Mouse (Mus musculus): Measurements from ENCODE around the gene Apoc1.

Gene Apoc1

DNA sequence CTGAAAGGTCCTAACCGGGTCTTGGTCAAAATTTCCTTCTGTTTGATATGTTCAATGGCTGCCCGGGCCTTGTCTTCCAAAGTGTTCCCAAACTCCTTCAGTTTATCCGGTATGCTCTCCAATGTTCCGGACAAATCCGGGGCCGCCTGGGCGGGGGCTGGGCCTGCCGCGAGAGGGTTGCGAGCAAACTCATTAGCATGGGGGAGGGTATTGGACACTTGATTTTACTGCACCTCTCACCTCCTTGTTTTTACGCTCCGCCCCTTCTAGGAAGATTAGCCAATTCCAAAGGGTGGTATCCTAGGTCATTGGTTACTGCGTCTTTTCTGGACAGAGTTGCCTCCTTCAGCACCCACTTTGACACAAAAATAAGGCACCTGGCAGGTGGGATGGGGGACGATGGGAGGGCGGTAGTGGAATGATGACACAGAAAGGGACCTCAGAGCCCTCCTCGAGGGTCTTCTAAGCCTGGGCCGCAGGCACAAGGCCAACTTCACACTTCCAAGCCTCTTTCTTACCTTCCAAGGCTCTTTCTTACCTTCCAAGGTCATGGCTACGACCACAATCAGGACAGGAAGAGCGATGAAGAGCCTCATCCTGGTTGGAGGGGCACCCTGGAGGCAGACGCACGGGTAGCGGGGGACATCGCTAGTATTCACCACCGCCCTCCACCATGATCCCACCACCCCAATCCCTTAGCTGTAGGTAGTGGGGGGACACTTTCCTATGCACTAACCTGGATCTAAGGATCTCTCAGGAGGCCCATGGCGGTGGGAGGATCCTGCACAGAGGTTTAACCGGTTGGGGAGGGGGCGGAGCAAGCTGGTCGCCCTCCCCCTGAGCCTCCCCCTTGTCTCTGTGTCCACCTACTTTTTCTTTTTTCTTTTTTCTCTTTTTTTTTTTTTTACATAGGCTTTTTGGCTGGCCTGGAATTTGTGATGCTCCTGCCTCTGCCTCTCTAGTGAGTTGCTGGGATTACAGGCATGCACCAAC lies at the start of gene Apoc1:
Gene Apoc1, minus strand, starts transcription at position 788 of the 993 bp plus-strand sequence.
- no peak for DNase-seq (ENCODE audit: low read depth, low spot score)

DNA sequence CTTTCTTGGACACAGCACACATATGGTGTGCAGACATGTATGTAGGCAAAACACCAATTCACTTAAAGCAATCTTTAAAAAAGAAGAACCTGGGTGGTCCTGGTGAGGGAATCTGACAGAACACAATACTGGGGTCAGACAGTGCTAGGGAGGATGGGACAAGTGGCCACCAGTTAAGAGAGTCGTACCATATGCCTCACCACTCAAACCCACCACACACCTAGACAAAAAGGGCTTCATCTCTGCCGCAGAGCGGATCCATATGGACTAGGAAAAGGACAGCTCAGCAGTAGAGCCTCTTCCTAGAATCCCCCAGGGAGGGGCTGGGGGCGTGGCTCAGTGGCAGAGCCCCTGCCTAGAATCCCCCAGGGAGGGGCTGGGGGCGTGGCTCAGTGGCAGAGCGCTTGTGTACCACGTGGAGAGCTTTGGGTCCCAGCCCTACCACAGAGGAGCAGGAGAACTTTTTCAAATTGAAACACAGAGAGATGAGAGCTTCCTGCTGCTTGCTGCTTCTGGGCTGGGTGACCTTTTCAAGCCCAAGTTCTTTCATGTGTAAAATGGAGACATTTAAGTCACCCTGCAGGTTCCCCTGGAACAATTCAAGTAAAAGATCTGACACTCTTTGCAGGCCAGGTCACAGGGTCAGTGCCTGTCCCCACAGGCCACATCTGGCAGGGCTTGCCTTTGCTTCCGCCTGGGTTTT lies 49.0 kb upstream of the Apoc1 start:
- no peak for DNase-seq (ENCODE audit: low read depth, low spot score)

DNA sequence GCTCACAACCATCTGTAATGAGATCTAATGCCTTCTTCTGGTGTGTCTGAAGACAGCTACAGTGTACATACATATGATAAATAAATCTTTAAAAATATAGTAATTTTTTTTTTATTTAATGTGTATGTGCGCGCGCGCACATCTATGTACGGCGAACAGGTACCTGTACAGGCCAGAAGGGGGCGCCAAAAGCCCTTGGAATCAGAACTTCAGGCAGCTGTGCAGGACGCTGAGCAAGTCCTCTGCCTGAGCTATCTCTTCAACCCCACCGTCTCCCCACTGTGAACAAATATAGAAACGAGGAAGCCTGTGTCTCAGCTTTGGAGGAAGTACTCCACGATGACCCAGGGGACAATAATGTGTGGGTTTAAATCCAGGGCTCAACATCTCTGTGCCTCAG lies 47.8 kb upstream of the Apoc1 start:
- no peak for DNase-seq (ENCODE audit: low read depth, low spot score)

DNA sequence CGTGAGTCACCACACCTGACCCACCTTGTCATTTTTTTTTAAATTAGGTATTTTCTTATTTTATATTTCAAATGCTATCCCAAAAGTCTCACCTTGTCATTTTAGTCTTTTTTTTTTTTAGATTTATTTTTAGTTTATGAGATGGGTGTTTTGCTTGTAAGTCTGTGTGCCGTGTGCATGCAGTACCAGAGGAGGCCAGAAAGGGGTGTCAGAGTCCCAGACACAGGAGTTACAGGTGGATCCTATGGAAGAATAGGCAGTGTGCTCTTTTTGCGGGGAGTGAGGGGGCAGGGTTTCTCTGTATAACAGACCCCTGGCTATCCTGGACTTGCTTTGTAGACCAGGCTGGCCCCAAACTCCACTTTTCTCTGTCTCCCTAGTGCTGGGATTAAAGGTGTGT lies 46.3 kb upstream of the Apoc1 start:
- no peak for DNase-seq (ENCODE audit: low read depth, low spot score)

DNA sequence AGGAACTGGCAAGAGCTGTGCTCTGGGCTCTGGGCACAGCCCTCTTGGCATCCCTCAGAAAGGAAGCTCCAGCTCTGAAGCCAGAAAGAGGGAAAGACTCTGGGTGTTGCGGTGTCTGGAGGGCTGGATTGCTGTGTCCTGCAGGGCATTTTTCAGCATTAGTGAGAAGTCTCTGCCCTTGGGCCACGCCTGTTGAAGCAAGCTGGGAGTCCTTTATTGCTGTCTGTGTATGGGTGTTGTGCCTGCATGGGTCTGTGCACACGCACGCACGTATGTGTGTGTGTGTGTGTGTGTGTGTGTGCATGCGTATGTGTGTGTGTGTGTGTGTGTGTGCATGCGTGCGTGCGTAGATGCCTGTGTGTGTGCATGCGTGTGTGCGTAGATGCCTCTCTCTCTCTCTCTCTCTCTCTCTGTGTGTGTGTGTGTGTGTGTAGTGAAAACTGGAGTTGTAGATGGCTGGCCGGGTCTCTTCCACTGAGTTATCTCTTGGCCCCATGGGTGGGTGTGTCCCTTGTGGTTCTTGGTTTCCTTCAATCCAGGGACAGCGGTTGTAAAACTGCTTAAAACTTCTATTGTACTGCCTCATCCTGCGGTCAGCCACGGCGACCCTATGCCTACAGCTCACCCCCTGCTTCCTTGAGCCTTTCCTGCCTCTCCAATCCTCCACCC lies 44.1 kb upstream of the Apoc1 start:
- DNase-seq (ENCODE audit: low read depth, low spot score): no peak

GRCm38 (mm10) chr7:19734178-19734666 lies 41.8 kb upstream of the Apoc1 start:
- DNase-seq (ENCODE audit: low read depth, low spot score): no peak

GRCm38 (mm10) chr7:19726541-19726940 lies 34.1 kb upstream of the Apoc1 start:
- DNase-seq (ENCODE audit: low read depth, low spot score): peak; percentile 26

DNA sequence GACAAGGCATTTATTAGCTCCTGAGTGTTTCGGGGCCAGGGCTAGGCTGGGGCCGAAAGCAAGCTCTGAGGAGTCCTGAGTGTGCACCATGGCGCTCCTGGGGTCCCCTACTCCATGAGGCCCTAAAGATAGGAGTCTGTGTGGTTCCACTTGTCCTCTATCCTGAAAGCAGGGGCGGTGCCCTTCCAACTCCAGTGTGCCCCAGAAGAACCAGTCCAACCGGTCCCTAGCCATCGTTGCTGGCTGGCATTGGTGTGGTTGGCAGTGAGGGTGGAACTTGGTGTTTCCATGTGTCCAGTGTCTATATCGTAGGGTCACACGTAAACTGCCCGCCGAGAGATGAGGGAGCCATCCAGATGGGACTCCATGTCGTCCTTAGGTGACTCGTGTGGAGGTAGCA lies 31.7 kb upstream of the Apoc1 start:
- DNase-seq (ENCODE audit: low read depth, low spot score): no peak

DNA sequence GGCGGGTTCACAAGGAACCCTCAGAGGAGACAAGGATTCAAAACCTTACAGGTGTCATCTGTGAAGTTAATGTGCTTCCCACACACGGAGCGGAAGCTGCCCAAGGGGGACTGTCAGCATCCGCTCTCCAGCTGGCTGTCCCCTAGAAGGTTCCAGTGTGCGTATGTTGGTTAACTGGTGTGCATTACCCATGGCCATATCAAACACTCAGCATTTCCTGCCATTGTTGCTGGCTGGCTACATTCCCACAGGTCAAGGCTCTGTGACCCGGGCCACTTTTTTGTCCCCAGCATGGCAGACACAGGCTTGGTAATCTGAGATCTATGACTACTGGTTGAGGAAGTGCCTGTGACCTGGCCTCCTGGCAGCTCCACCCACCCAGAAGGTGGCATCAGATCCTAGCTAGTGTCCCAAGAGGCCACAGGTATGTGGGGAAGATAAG lies 30.3 kb upstream of the Apoc1 start:
- DNase-seq (ENCODE audit: low read depth, low spot score): no peak

- no peak for DNase-seq (ENCODE audit: low read depth, low spot score)
Measured at GRCm38 (mm10) chr7:19719200-19719599, 26.7 kb upstream of the Apoc1 start.

DNA sequence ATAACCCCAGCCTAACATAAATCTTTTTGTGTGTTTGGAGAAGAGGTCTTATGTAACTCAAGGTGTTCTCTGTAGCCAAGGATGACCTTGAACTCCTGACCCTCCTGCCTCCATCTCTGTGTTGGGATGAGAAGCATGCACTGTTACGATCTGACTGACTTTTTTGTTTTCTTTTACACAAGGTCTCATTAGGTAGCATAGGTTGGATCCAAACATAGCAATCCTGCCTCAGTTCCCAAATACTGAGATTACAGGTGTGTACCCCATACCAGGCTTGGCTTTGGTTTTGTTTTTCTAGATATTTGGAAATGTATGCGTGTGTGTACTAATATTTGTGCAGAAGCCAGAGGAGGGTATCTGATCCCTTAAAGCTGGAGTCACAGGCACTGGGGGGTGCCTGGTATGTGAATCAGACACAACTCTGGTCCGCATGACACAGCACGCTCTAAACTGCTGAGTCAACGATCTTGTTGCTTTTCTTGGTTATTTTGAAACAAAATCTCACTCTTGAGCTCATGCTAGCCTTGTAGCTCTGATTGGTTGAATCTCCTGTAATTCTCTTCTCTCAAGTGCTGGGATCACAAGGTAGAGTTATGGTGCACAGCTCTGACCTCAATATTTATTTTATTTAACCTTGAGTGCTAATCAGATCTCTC lies 26.0 kb upstream of the Apoc1 start:
- DNase-seq (ENCODE audit: low read depth, low spot score): no peak

DNA sequence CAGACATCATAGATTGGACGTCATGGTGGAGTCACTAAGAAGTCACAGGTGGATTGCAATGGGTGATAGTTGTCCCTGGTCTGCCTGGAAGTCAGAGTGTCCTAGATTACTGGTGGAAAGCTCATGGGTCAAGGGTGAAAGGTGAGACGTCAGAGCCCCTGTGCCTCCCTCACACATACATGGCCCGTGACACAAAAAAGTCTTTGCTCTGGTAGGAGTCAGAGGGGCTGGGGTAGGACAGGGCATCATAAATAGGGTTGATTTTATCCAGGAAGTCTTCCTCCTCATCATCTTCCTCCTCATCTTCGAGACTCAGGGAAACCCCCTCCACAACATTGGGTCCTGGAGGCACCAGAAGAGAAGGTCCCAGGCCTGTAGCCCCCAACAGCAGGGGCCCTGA lies 24.9 kb upstream of the Apoc1 start:
- no peak for DNase-seq (ENCODE audit: low read depth, low spot score)

GRCm38 (mm10) chr7:19716822-19717221 lies 24.4 kb upstream of the Apoc1 start:
- no peak for DNase-seq (ENCODE audit: low read depth, low spot score)

- DNase-seq (ENCODE audit: low read depth, low spot score): no peak
Measured at GRCm38 (mm10) chr7:19716055-19716682, 23.7 kb upstream of the Apoc1 start.

GRCm38 (mm10) chr7:19715239-19716054 lies 23.0 kb upstream of the Apoc1 start, which contains the start of gene Tomm40:
TSS of gene Tomm40 (minus strand) at chr7:19715438.
- DNase-seq (ENCODE audit: low read depth, low spot score): peak; percentile 99

GRCm38 (mm10) chr7:19714836-19715235 lies 22.4 kb upstream of the Apoc1 start:
- no peak for DNase-seq (ENCODE audit: low read depth, low spot score)

GRCm38 (mm10) chr7:19713598-19713997 lies 21.1 kb upstream of the Apoc1 start:
- DNase-seq (ENCODE audit: low read depth, low spot score): no peak

GRCm38 (mm10) chr7:19713196-19713595 lies 20.7 kb upstream of the Apoc1 start:
- DNase-seq (ENCODE audit: low read depth, low spot score): peak; percentile 45

GRCm38 (mm10) chr7:19712414-19712813 lies 20.0 kb upstream of the Apoc1 start:
- DNase-seq (ENCODE audit: low read depth, low spot score): peak; percentile 55

- no peak for DNase-seq (ENCODE audit: low read depth, low spot score)
Measured at GRCm38 (mm10) chr7:19710650-19711049, 18.2 kb upstream of the Apoc1 start.

Measured in 3T3-L1 (cell line).